Mouse (Mus musculus): ENCODE results near the gene Ubap1. TPM values are rescaled to one million over a fixed set of nuclear protein-coding genes. Genes with fewer than 3 reads are reported as not detected.
A peak's percentile ranks its signal among the peaks of the same experiment; 100 is the strongest.

The Ubap1 gene
- polyA plus RNA-seq, 1 experiment from 2014 or later, result 62.2 TPM

DNA sequence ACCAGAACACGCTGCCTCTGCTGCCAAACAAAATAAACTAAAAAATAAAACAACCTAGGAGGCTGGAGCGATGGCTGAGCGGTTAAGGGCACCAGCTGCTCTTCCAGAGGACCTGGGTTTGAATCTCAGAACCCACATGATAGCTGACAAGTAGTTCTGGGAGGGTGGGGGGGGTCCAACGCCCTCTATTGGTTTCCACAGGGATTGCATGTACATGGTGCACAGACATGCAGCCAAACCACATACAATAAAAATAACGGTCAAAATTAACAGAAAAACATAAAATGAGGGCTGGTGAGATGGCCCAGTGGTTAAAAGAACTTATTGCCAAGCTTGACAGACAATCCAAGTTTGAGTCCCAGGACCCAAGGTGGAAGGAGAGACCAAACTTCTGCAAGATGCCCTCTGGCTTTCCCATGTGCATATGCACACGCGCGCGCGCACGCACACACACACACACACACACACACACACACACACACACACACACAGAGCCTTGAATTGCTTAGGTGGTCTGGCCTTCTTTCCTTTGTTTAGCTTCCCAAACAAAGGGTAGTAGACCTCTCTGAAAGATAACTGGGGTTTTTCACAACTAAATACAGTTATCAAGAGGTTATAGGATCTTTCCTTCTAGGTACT lies 7.8 kb upstream of the Ubap1 start:
- no peaks in the 10 kb centered on the region for H3K36me3 ChIP-seq (ENCODE audit: control insufficient read depth, insufficient read depth, low read length)
- no peak for DNase-seq (ENCODE audit: low spot score)
- no peaks in the 10 kb centered on the region for H3K4me1 ChIP-seq (ENCODE audit: control insufficient read depth, insufficient read depth, low read length)
- H3K4me2 ChIP-seq (ENCODE audit: low read depth, severe bottlenecking), result no peak overlapping the region
- H3K27me3 ChIP-seq (ENCODE audit: control insufficient read depth, insufficient read depth, low read length), result no peaks in the 10 kb centered on the region
- no peaks in the 10 kb centered on the region for H3K9me3 ChIP-seq (ENCODE audit: control insufficient read depth, low read length)
- no peak overlapping the region for H3K4me3 ChIP-seq (ENCODE audit: low read depth, low read length)
- no peak for ATAC-seq (ENCODE audit: insufficient number of reproducible peaks, low FRiP score, low TSS enrichment, low read depth)
- WGBS, result 81% methylated on average over 11 of the region's 11 CpGs
- no peak overlapping the region for H3K9ac ChIP-seq (ENCODE audit: low read length)
- H3K27ac ChIP-seq (replicated peaks; ENCODE audit: low read depth, low read length), result no peak overlapping the region

DNA sequence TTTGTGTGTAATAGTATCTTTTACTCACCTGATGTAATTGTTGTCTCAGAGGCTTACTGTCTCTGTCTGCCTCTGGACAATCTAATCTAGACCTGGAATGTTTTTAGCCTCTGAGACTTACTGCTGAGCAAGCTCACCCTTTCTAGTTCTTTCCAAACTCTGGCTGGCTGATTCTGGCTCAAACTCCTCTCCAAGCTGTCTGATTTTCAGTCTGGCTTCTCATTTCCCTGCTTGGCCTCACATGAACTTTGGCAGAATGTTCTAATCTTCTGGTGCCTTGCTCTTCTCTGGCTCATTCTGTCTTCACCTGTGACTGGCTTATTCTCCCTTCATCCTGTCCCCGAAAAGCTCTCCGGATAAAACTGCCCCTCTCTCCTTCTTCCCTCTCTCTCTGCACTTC lies 2.8 kb upstream of the Ubap1 start:
- no peaks in the 10 kb centered on the region for H3K36me3 ChIP-seq (ENCODE audit: control insufficient read depth, insufficient read depth, low read length)
- H3K9me3 ChIP-seq (ENCODE audit: control insufficient read depth, low read length), result no peaks in the 10 kb centered on the region
- no peaks in the 10 kb centered on the region for H3K4me1 ChIP-seq (ENCODE audit: control insufficient read depth, insufficient read depth, low read length)
- WGBS, result 67% methylated on average over 2 of the region's 2 CpGs
- no peak overlapping the region for H3K27ac ChIP-seq (replicated peaks; ENCODE audit: low read depth, low read length)
- H3K4me3 ChIP-seq (ENCODE audit: low read depth, low read length), result no peak overlapping the region
- DNase-seq (ENCODE audit: low spot score) (no peak), ATAC-seq (ENCODE audit: insufficient number of reproducible peaks, low FRiP score, low TSS enrichment, low read depth) (no peak)
- no peaks in the 10 kb centered on the region for H3K27me3 ChIP-seq (ENCODE audit: control insufficient read depth, insufficient read depth, low read length)
- no peak overlapping the region for H3K9ac ChIP-seq (ENCODE audit: low read length)
- H3K4me2 ChIP-seq (ENCODE audit: low read depth, severe bottlenecking), result no peak overlapping the region

DNA sequence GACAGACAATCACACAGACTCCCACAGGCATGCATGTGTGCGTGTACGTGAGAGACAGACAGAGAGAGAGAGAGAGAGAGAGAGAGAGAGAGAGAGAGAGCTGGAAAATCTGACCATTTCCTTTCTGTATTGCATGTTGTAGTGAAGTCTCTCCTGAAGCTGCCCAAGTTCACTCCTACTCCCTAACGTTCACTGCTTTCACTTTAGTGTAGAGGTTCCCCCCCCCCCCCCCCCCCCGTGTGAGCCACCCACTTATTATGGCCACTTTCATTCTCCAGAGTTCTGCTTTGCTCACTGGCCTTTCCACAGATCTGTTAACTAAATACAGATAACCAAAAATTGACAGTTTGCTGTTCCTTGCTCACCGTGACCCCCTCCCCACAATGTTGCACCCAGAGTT lies 957 bp upstream of the Ubap1 start:
- Histone ChIP-seq H3K27ac (replicated peaks; ENCODE audit: low read depth, low read length) (no peak overlapping the region), H3K27me3 (ENCODE audit: control insufficient read depth, insufficient read depth, low read length) (no peaks in the 10 kb centered on the region), H3K4me3 (ENCODE audit: low read depth, low read length) (no peak overlapping the region), H3K9me3 (ENCODE audit: control insufficient read depth, low read length) (no peaks in the 10 kb centered on the region), H3K4me1 (ENCODE audit: control insufficient read depth, insufficient read depth, low read length) (no peaks in the 10 kb centered on the region), H3K9ac (ENCODE audit: low read length) (no peak overlapping the region), H3K4me2 (ENCODE audit: low read depth, severe bottlenecking) (no peak overlapping the region), H3K36me3 (ENCODE audit: control insufficient read depth, insufficient read depth, low read length) (no peaks in the 10 kb centered on the region)
- ATAC-seq (ENCODE audit: insufficient number of reproducible peaks, low FRiP score, low TSS enrichment, low read depth) (no peak), DNase-seq (ENCODE audit: low spot score) (no peak)
- 63% methylated on average over 5 of the region's 5 CpGs for WGBS

DNA sequence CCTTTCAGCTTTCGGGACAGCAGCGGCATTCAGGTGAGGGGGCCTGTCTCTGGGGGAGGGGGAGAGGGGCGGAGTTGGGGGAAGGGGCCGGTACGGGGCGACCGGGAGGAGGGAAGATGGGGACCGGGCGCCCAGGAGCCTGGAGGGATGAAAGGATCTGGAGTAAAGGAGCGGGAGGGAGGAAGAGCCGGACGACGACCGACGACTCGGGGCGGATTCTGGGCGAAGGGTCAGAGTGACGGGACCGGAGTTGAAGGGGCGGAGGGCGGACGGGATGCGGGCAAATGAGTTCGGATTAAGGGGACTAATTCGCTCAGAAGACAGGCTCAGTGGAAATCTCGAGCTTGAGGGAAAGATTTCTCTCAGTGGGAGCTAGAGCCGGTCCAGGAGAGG lies 399 bp downstream of the Ubap1 start:
- Histone ChIP-seq H3K9me3 (ENCODE audit: control insufficient read depth, low read length) (no peaks in the 10 kb centered on the region), H3K4me3 (ENCODE audit: low read depth, low read length) (peak overlapping the region; percentile 85), H3K36me3 (ENCODE audit: control insufficient read depth, insufficient read depth, low read length) (no peaks in the 10 kb centered on the region), H3K4me1 (ENCODE audit: control insufficient read depth, insufficient read depth, low read length) (no peaks in the 10 kb centered on the region), H3K27me3 (ENCODE audit: control insufficient read depth, insufficient read depth, low read length) (no peaks in the 10 kb centered on the region), H3K4me2 (ENCODE audit: low read depth, severe bottlenecking) (peak overlapping the region; percentile 55), H3K27ac (replicated peaks; ENCODE audit: low read depth, low read length) (peak overlapping the region; percentile 60), H3K9ac (ENCODE audit: low read length) (peak overlapping the region; percentile 70)
- WGBS, result 2% methylated on average over 28 of the region's 28 CpGs
- ATAC-seq (ENCODE audit: insufficient number of reproducible peaks, low FRiP score, low TSS enrichment, low read depth) (peak; percentile 70), DNase-seq (ENCODE audit: low spot score) (no peak)

DNA sequence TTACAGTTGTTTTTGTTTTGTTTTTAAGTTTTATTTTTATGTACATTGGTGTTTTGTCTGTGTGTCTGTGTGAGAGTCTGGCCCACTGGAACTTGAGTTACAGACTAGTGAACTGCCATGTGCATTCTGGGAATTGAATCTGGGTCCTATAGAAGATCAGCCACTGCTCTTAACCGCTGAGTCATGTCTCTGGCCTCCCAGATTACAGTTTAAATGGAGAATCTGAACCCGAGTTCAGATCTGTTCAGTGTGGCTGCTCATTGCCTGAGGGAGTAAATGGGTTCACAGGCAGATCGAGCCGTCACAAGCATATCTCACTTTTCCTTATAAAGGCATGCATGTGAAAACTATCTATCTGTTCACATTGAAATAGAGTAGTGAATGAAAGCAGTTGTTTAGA lies 4.0 kb downstream of the Ubap1 start:
- H3K27me3 ChIP-seq (ENCODE audit: control insufficient read depth, insufficient read depth, low read length), result no peaks in the 10 kb centered on the region
- ATAC-seq (ENCODE audit: insufficient number of reproducible peaks, low FRiP score, low TSS enrichment, low read depth) (no peak), DNase-seq (ENCODE audit: low spot score) (no peak)
- WGBS, result 95% methylated on average over 4 of the region's 4 CpGs
- H3K27ac ChIP-seq (replicated peaks; ENCODE audit: low read depth, low read length), result no peak overlapping the region
- no peaks in the 10 kb centered on the region for H3K36me3 ChIP-seq (ENCODE audit: control insufficient read depth, insufficient read depth, low read length)
- no peaks in the 10 kb centered on the region for H3K4me1 ChIP-seq (ENCODE audit: control insufficient read depth, insufficient read depth, low read length)
- H3K4me2 ChIP-seq (ENCODE audit: low read depth, severe bottlenecking), result no peak overlapping the region
- H3K9ac ChIP-seq (ENCODE audit: low read length), result no peak overlapping the region
- no peaks in the 10 kb centered on the region for H3K9me3 ChIP-seq (ENCODE audit: control insufficient read depth, low read length)
- H3K4me3 ChIP-seq (ENCODE audit: low read depth, low read length), result no peak overlapping the region

DNA sequence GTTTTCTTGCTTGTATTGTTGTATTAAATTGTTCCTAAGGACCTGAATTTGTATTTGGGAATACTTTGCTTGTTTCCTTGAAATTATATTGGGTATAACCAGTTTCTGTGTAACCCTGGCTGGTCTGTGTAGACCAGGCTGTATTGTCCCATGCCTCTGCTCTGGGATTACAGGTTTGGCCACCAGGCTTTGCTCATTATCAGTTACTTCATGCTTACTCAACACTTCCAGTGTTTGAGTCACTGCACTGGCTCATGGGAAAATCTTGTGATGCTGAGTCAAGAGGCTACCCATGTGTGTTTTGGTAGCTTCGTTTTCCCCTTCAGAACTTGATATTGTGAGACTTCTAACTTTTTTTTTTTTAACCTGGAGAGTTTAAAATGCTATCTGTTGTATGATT lies 4.5 kb downstream of the Ubap1 start:
- no peak overlapping the region for H3K4me3 ChIP-seq (ENCODE audit: low read depth, low read length)
- ATAC-seq (ENCODE audit: insufficient number of reproducible peaks, low FRiP score, low TSS enrichment, low read depth) (no peak), DNase-seq (ENCODE audit: low spot score) (no peak)
- no peak overlapping the region for H3K9ac ChIP-seq (ENCODE audit: low read length)
- H3K27ac ChIP-seq (replicated peaks; ENCODE audit: low read depth, low read length), result no peak overlapping the region
- H3K4me1 ChIP-seq (ENCODE audit: control insufficient read depth, insufficient read depth, low read length), result no peaks in the 10 kb centered on the region
- no peaks in the 10 kb centered on the region for H3K27me3 ChIP-seq (ENCODE audit: control insufficient read depth, insufficient read depth, low read length)
- no peaks in the 10 kb centered on the region for H3K36me3 ChIP-seq (ENCODE audit: control insufficient read depth, insufficient read depth, low read length)
- H3K9me3 ChIP-seq (ENCODE audit: control insufficient read depth, low read length), result no peaks in the 10 kb centered on the region
- H3K4me2 ChIP-seq (ENCODE audit: low read depth, severe bottlenecking), result no peak overlapping the region
- 96% methylated on average over 1 of the region's 1 CpGs for WGBS

DNA sequence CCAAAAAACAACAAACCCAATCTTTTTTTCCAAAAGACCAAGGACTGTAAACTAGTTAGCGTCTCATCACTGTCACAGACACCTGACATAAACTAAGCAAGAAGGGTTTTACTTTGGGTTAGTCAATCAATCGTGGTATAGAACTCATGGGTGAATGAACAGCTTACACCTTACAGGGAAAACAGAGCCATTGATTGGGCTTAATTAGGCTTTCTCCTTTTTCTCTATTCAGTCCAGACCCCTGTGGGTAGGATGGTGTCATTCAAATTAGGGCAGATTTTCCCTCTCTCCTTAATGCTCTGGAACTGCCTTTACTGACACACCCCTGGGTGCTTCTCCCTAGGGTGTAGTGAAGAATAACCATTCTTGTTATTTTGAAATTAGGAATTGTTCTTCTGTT lies 8.4 kb downstream of the Ubap1 start:
- no peaks in the 10 kb centered on the region for H3K9me3 ChIP-seq (ENCODE audit: control insufficient read depth, low read length)
- H3K27ac ChIP-seq (replicated peaks; ENCODE audit: low read depth, low read length), result no peak overlapping the region
- H3K4me1 ChIP-seq (ENCODE audit: control insufficient read depth, insufficient read depth, low read length), result no peaks in the 10 kb centered on the region
- no peaks in the 10 kb centered on the region for H3K27me3 ChIP-seq (ENCODE audit: control insufficient read depth, insufficient read depth, low read length)
- H3K9ac ChIP-seq (ENCODE audit: low read length), result no peak overlapping the region
- ATAC-seq (ENCODE audit: insufficient number of reproducible peaks, low FRiP score, low TSS enrichment, low read depth), result no peak
- no peak overlapping the region for H3K4me2 ChIP-seq (ENCODE audit: low read depth, severe bottlenecking)
- H3K4me3 ChIP-seq (ENCODE audit: low read depth, low read length), result no peak overlapping the region
- 88% methylated on average over 2 of the region's 2 CpGs for WGBS
- H3K36me3 ChIP-seq (ENCODE audit: control insufficient read depth, insufficient read depth, low read length), result no peaks in the 10 kb centered on the region
- DNase-seq (ENCODE audit: low spot score), result no peak

DNA sequence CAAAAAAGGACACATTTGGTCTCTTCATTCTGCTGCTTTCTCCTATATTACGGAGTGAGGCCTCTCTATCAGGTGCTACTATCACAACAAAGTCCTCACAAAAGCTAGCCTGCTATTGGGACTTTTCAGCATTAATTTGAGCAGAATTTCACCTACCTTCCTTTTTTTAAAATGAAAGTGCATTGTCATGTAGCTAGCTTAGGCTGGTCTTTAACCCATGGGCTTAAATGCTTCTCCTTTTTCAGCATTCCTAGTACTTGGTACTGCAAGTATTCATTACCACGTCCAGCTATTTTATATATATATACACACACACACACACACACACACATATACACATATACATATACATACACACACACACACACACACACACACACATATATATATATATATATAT lies 9.9 kb downstream of the Ubap1 start:
- Histone ChIP-seq H3K27ac (replicated peaks; ENCODE audit: low read depth, low read length) (no peak overlapping the region), H3K9ac (ENCODE audit: low read length) (no peak overlapping the region), H3K4me2 (ENCODE audit: low read depth, severe bottlenecking) (no peak overlapping the region), H3K4me3 (ENCODE audit: low read depth, low read length) (no peak overlapping the region), H3K9me3 (ENCODE audit: control insufficient read depth, low read length) (no peaks in the 10 kb centered on the region), H3K36me3 (ENCODE audit: control insufficient read depth, insufficient read depth, low read length) (no peaks in the 10 kb centered on the region), H3K4me1 (ENCODE audit: control insufficient read depth, insufficient read depth, low read length) (no peaks in the 10 kb centered on the region), H3K27me3 (ENCODE audit: control insufficient read depth, insufficient read depth, low read length) (no peaks in the 10 kb centered on the region)
- WGBS, result 95% methylated on average over 2 of the region's 2 CpGs
- DNase-seq (ENCODE audit: low spot score) (no peak), ATAC-seq (ENCODE audit: insufficient number of reproducible peaks, low FRiP score, low TSS enrichment, low read depth) (no peak)

DNA sequence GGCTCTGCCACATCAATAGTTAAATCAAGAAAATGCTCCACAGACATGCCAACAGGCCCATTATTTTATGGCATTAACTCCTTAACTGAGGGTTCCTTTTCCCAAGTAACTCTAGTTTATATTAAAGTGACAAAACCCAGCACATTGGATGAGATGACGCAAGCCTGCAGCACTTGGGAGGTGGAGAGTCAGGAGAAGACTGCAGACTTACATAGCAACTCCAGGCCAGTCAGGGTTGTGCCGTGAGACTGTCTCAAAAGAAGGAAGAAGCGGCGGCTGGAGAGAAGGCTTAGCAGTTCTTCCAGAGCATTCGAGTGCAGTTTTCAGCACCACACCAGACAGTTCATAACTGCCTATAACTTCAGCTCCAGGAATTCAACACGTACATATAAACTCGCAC lies 10.6 kb downstream of the Ubap1 start:
- DNase-seq (ENCODE audit: low spot score) (no peak), ATAC-seq (ENCODE audit: insufficient number of reproducible peaks, low FRiP score, low TSS enrichment, low read depth) (no peak)
- no peaks in the 10 kb centered on the region for H3K4me1 ChIP-seq (ENCODE audit: control insufficient read depth, insufficient read depth, low read length)
- no peak overlapping the region for H3K27ac ChIP-seq (replicated peaks; ENCODE audit: low read depth, low read length)
- no peaks in the 10 kb centered on the region for H3K27me3 ChIP-seq (ENCODE audit: control insufficient read depth, insufficient read depth, low read length)
- WGBS, result 93% methylated on average over 7 of the region's 7 CpGs
- H3K9ac ChIP-seq (ENCODE audit: low read length), result no peak overlapping the region
- H3K4me3 ChIP-seq (ENCODE audit: low read depth, low read length), result no peak overlapping the region
- H3K36me3 ChIP-seq (ENCODE audit: control insufficient read depth, insufficient read depth, low read length), result no peaks in the 10 kb centered on the region
- no peak overlapping the region for H3K4me2 ChIP-seq (ENCODE audit: low read depth, severe bottlenecking)
- H3K9me3 ChIP-seq (ENCODE audit: control insufficient read depth, low read length), result no peaks in the 10 kb centered on the region
